Mouse (Mus musculus) embryonic facial prominence, embryonic 13.5 days (tissue): Measurements from ENCODE around the gene Gosr1. TPM values are rescaled to one million over a fixed set of nuclear protein-coding genes. Genes with fewer than 3 reads are reported as not detected.

Source experiments
- ATAC-seq: fragments of 200-750 bp; cut with Nextera tagmentation; 2 replicates; pipeline ENCODE4 v1.8.0; 2017; ENCODE audit warnings: low read depth; ENCODE audit not compliant: insufficient number of reproducible peaks, insufficient read depth, low FRiP score, low TSS enrichment
- H3K27ac ChIP-seq: fragments of 300-500 bp; sonication (generic); 2 replicates; pipeline ENCODE4 v1.5.1; 2015; ENCODE audit warnings: moderate library complexity, mild to moderate bottlenecking, inconsistent platforms
- H3K27me3 ChIP-seq: fragments of 300-500 bp; sonication (generic); 2 replicates; pipeline ENCODE4 v1.6.1; 2015; ENCODE audit warnings: mild to moderate bottlenecking, inconsistent platforms
- H3K36me3 ChIP-seq: fragments of 300-500 bp; sonication (generic); 2 replicates; pipeline ENCODE4 v1.6.1; 2015; ENCODE audit warnings: mild to moderate bottlenecking, inconsistent platforms
- H3K4me1 ChIP-seq: fragments of 300-500 bp; sonication (generic); 2 replicates; pipeline ENCODE4 v1.6.1; 2015; ENCODE audit warnings: inconsistent platforms
- H3K4me2 ChIP-seq: fragments of 300-500 bp; sonication (generic); 2 replicates; pipeline ENCODE4 v1.6.1; 2015; ENCODE audit warnings: moderate library complexity, mild to moderate bottlenecking, inconsistent platforms
- H3K4me3 ChIP-seq: fragments of 300-500 bp; sonication (generic); 2 replicates; pipeline ENCODE4 v1.5.1; 2015; ENCODE audit warnings: mild to moderate bottlenecking, inconsistent platforms
- H3K9ac ChIP-seq: fragments of 300-500 bp; sonication (generic); 2 replicates; pipeline ENCODE4 v1.6.1; 2015; ENCODE audit warnings: mild to moderate bottlenecking, inconsistent platforms
- H3K9me3 ChIP-seq: fragments of 300-500 bp; sonication (generic); 2 replicates; pipeline ENCODE4 v1.6.1; 2016; ENCODE audit warnings: inconsistent platforms
- WGBS: fragments of 180-500 bp; shearing (Covaris S2); methylation state at CpG from one replicate; pipeline ENCODE4 v1.1.7; 2015; ENCODE audit warnings: mixed read lengths; 5-methylcytosine and 5-hydroxymethylcytosine counted together
- polyA plus RNA-seq: library from polyadenylated mRNA; unstranded; fragments of >200 nt; fragmentation: Nextera tagmentation; extraction: Ambion mirVana; gene quantifications from 2 replicates; pipeline ENCODE4 v1.2.1, GENCODE M21; 2015

Gosr1 gene
- polyA plus RNA-seq, 1 experiment from 2014 or later, result 23.8 TPM

- Histone ChIP-seq H3K9ac (no peak overlapping the region), H3K9me3 (no peaks in the 10 kb centered on the region), H3K27me3 (no peaks in the 10 kb centered on the region), H3K4me1 (no peaks in the 10 kb centered on the region), H3K27ac (no peak overlapping the region), H3K36me3 (peaks cover 55% of the 10 kb centered on the region), H3K4me3 (no peak overlapping the region), H3K4me2 (no peak overlapping the region)
- 89% methylated on average over 1 of the region's 1 CpGs for WGBS
- no peak for ATAC-seq
Measured at GRCm38 (mm10) chr11:76789252-76789651, 25.9 kb upstream of the Gosr1 start.

GRCm38 (mm10) chr11:76775533-76775932 lies 12.2 kb upstream of the Gosr1 start:
- Histone ChIP-seq H3K9ac (no peak overlapping the region), H3K4me1 (0 out of 2 replicates have a peak, but pooled peaks cover 4% of the 10 kb centered on the region), H3K27ac (no peak overlapping the region), H3K4me3 (no peak overlapping the region), H3K36me3 (peaks cover 5% of the 10 kb centered on the region; the same call in 1 of the 2 replicates), H3K9me3 (no peaks in the 10 kb centered on the region), H3K4me2 (no peak overlapping the region), H3K27me3 (no peaks in the 10 kb centered on the region)
- no peak for ATAC-seq
- 81% methylated on average over 8 of the region's 8 CpGs for WGBS

DNA sequence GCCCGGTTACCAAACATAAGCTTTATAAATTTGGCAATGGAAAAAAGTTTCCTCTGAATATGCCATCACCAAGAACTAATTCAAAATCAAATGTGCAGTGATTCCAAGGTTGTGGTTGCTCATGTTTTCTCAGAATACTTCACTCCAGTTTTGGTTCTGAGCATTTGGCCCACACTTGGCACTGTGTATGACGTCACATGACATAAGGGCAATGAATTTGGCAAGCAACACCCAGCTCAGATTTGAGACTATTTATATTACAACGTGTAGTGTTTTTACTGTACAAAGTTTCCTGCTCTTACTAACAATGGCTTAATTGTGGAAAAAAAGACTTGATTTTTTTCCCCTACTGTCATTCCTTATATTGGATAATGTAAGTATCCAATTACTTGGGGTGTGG lies 10.4 kb upstream of the Gosr1 start:
- no peaks in the 10 kb centered on the region for H3K9me3 ChIP-seq
- no peaks in the 10 kb centered on the region for H3K27me3 ChIP-seq
- no peak overlapping the region for H3K4me2 ChIP-seq
- no peak overlapping the region for H3K4me3 ChIP-seq
- no peaks in the 10 kb centered on the region; the same call in 1 of the 2 replicates for H3K36me3 ChIP-seq
- WGBS, result 58% methylated on average over 3 of the region's 3 CpGs
- ATAC-seq, result no peak
- H3K27ac ChIP-seq, result no peak overlapping the region
- H3K4me1 ChIP-seq, result 0 out of 2 replicates have a peak, but pooled peaks cover 4% of the 10 kb centered on the region
- H3K9ac ChIP-seq, result no peak overlapping the region

DNA sequence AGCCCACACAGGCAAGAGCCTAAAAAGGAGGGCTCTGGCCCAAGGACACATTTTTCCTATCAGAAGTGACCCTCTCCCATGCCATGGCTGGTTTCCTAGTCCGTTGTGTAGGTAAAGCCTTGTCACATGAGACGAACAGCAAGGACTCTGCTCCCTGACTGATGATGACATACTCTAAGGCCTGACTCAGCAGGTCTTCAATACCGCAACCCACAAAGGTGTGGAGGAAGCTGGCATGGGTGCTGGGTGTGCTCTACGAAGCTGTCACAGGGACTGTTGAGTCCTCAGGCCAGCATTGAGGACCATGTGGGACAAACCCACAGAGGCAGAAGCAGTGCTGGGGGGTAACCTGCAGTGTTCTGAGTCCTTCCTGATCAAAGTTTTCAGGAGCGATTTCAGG lies 7.2 kb upstream of the Gosr1 start:
- H3K4me2 ChIP-seq, result no peak overlapping the region
- H3K27ac ChIP-seq, result no peak overlapping the region
- no peak for ATAC-seq
- H3K36me3 ChIP-seq, result no peaks in the 10 kb centered on the region
- H3K27me3 ChIP-seq, result no peaks in the 10 kb centered on the region
- H3K9ac ChIP-seq, result no peak overlapping the region
- no peaks in the 10 kb centered on the region for H3K9me3 ChIP-seq
- no peak overlapping the region for H3K4me3 ChIP-seq
- H3K4me1 ChIP-seq, result 0 out of 2 replicates have a peak, but pooled peaks cover 4% of the 10 kb centered on the region
- WGBS, result 86% methylated on average over 5 of the region's 5 CpGs

DNA sequence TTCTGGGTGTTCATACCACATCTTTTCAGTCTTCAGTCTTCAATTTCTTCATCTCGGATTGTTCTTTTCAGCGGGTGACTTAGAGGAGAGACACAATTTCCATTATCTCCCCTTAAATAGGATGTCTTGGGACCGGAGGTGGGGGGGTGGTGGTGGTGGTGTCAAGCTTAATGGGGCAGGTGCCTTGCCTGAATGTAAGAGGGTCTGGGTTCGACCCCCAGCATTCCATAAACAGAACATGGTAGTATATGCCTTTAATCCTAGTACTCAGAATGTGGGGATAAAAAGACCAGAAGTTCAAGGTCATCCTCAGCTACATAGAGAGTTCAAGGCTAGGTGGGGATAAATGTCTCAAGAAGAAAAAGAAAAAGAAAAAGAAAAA lies 353 bp upstream of the Gosr1 start:
- H3K36me3 ChIP-seq, result peaks cover 20% of the 10 kb centered on the region
- peak overlapping the region; percentile 62 for H3K4me2 ChIP-seq
- 11% methylated on average over 4 of the region's 4 CpGs for WGBS
- no peaks in the 10 kb centered on the region for H3K9me3 ChIP-seq
- no peak overlapping the region for H3K27ac ChIP-seq
- peaks cover 5% of the 10 kb centered on the region; the same call in 1 of the 2 replicates for H3K27me3 ChIP-seq
- ATAC-seq, result no peak
- no peaks in the 10 kb centered on the region for H3K4me1 ChIP-seq
- H3K4me3 ChIP-seq, result peak overlapping the region; percentile 92
- H3K9ac ChIP-seq, result peak overlapping the region; percentile 98; the same call in 1 of the 2 replicates

DNA sequence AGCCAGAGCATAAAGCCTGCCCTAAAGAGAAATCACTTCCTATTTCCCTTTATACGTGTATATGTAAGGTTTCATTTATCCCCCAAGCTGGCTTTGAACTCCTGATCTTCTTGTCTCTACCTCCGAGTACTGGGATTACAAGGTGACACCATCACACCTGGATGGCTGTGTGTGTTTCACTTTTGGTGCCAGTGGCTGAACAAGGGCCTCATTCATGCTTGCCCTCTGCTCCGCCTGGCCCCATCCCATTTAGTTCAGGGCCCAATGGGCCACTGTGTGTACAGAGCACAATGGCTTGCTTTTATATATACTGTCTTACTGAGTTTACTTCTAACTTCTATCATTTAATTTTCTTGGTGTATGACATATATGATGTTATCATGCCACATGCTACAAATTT lies 11.1 kb downstream of the Gosr1 start:
- no peaks in the 10 kb centered on the region for H3K4me1 ChIP-seq
- no peaks in the 10 kb centered on the region for H3K9me3 ChIP-seq
- ATAC-seq, result no peak
- H3K4me2 ChIP-seq, result no peak overlapping the region
- WGBS, result 86% methylated on average over 3 of the region's 3 CpGs
- H3K27ac ChIP-seq, result no peak overlapping the region
- H3K4me3 ChIP-seq, result no peak overlapping the region
- no peak overlapping the region for H3K9ac ChIP-seq
- H3K36me3 ChIP-seq, result peaks cover 86% of the 10 kb centered on the region
- H3K27me3 ChIP-seq, result no peaks in the 10 kb centered on the region

DNA sequence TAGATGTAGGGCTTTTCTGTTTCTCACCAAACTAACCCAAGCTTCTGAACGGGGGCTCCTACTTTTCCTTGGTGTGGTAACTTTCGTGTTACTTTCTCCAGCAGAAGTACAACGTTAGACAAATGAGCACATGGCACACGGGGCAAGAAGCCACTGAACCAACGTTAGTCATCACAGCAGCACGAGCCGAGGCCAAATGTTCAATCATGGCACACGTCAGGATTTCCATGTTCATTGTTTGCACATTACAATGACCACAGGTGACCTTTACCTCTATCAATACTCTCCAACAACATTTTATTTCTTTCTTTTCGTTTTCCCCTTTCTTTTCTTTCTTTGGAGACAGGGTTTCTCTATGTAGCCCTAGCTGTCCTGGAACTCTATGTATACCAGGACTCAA lies 14.6 kb downstream of the Gosr1 start:
- Histone ChIP-seq H3K9me3 (no peaks in the 10 kb centered on the region), H3K9ac (no peak overlapping the region), H3K4me2 (no peak overlapping the region), H3K4me1 (no peaks in the 10 kb centered on the region), H3K4me3 (no peak overlapping the region), H3K36me3 (peaks cover 88% of the 10 kb centered on the region), H3K27me3 (no peaks in the 10 kb centered on the region), H3K27ac (no peak overlapping the region)
- whole genome bisulfite sequencing, result 92% methylated on average over 9 of the region's 9 CpGs
- no peak for ATAC-seq

DNA sequence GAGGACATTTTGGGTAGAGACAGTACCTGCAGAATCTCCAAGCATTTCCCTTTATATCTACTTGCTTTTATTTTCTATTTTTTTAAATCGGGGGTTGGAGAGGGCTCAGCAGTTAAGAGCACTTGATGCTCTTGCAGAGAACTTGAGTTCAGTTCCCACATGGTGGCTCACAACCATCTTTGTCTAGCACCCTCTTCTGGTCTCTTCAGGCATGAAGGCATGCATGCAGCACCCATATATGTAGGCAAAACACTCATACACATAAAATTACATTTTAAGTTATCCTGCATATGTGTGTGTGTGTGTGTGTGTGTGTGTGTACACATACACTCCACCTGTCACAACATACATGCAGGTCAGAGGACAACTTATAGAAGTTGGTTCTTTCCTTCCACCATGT lies 17.5 kb downstream of the Gosr1 start:
- no peaks in the 10 kb centered on the region for H3K27me3 ChIP-seq
- 97% methylated on average over 1 of the region's 1 CpGs for WGBS
- H3K4me2 ChIP-seq, result no peak overlapping the region
- no peak for ATAC-seq
- no peak overlapping the region for H3K9ac ChIP-seq
- H3K36me3 ChIP-seq, result peaks cover 81% of the 10 kb centered on the region
- H3K9me3 ChIP-seq, result no peaks in the 10 kb centered on the region
- H3K4me3 ChIP-seq, result no peak overlapping the region
- no peak overlapping the region for H3K27ac ChIP-seq
- no peaks in the 10 kb centered on the region for H3K4me1 ChIP-seq

GRCm38 (mm10) chr11:76744550-76744949 lies 18.8 kb downstream of the Gosr1 start:
- 79% methylated on average over 7 of the region's 7 CpGs for WGBS
- Histone ChIP-seq H3K36me3 (peaks cover 71% of the 10 kb centered on the region), H3K9ac (no peak overlapping the region), H3K27ac (no peak overlapping the region), H3K4me2 (no peak overlapping the region), H3K4me3 (no peak overlapping the region), H3K4me1 (no peaks in the 10 kb centered on the region), H3K9me3 (no peaks in the 10 kb centered on the region), H3K27me3 (no peaks in the 10 kb centered on the region)
- ATAC-seq, result no peak

DNA sequence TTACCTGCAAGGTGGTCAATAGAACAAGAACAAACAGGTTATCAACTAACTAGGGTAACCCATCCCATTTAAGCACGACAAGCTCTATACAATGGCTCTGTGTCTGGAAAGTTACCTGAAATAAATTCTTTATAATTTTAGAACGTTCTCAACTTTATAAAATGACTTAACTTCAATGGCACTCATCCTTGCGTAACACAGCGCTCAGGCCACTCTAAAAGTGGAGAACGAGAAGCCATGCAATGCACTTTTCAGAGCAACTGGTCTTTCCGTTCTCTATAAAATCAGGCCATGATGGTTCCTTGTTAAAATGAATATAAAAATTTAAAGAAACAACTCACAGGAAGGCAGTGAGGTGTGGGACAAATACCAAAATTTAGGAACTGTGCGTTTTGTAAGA lies 20.9 kb downstream of the Gosr1 start:
- no peaks in the 10 kb centered on the region for H3K9me3 ChIP-seq
- peaks cover 54% of the 10 kb centered on the region for H3K36me3 ChIP-seq
- no peak overlapping the region for H3K4me2 ChIP-seq
- H3K4me3 ChIP-seq, result no peak overlapping the region
- H3K27ac ChIP-seq, result no peak overlapping the region
- H3K4me1 ChIP-seq, result no peaks in the 10 kb centered on the region
- ATAC-seq, result no peak
- H3K9ac ChIP-seq, result no peak overlapping the region
- WGBS, result 97% methylated on average over 7 of the region's 7 CpGs
- no peaks in the 10 kb centered on the region for H3K27me3 ChIP-seq

GRCm38 (mm10) chr11:76739125-76739524 lies 24.3 kb downstream of the Gosr1 start:
- Histone ChIP-seq H3K36me3 (peaks cover 52% of the 10 kb centered on the region), H3K27me3 (no peaks in the 10 kb centered on the region), H3K4me3 (no peak overlapping the region), H3K4me1 (no peaks in the 10 kb centered on the region), H3K9me3 (no peaks in the 10 kb centered on the region), H3K27ac (no peak overlapping the region), H3K4me2 (no peak overlapping the region), H3K9ac (no peak overlapping the region)
- ATAC-seq, result no peak
- WGBS, result 71% methylated on average over 6 of the region's 6 CpGs

GRCm38 (mm10) chr11:76735753-76736324 lies 27.5 kb downstream of the Gosr1 start:
- Histone ChIP-seq H3K4me2 (no peak overlapping the region), H3K4me1 (no peaks in the 10 kb centered on the region), H3K27me3 (no peaks in the 10 kb centered on the region), H3K9me3 (no peaks in the 10 kb centered on the region), H3K36me3 (peaks cover 57% of the 10 kb centered on the region), H3K9ac (no peak overlapping the region), H3K4me3 (no peak overlapping the region), H3K27ac (no peak overlapping the region)
- 79% methylated on average over 4 of the region's 4 CpGs for WGBS
- ATAC-seq, result no peak
